Mouse (Mus musculus): Measurements from ENCODE around the gene Rcvrn.

- no peak for TF ChIP-seq CTCF (IDR thresholded peaks at IDR 0.05; ENCODE audit: low read depth, low read length)
- no peak for TF ChIP-seq POLR2A (IDR thresholded peaks at IDR 0.05; ENCODE audit: borderline replicate concordance, low read depth, low read length)
Measured at GRCm38 (mm10) chr11:67651731-67652130, 43.4 kb upstream of the Rcvrn start.

All from bone marrow macrophage, adult 2 months (primary cell).